Mouse (Mus musculus) left cerebral cortex, postnatal 4 days (tissue): ENCODE results near the gene Epas1. TPM values are rescaled to one million over a fixed set of nuclear protein-coding genes. Genes with fewer than 3 reads are reported as not detected.

Experiments
- DNase-seq: peaks from one replicate; pipeline ENCODE4 v3.0.0-alpha.2; 2022
- intact Hi-C: fragments of 180-260 bp; cut with DNase I; formaldehyde crosslinking; loops from one replicate; pipeline ENCODE4 v1.15.1; 2025
- total RNA-seq, 2 experiments: library from RNA; stranded (reverse); gene quantifications; 2 replicates each; pipeline ENCODE4 v1.2.3; 2021

Epas1 gene
- total RNA-seq, 2 experiments from 2014 or later: 44.1 to 45.6 TPM

GRCm38 (mm10) chr17:86824502-86825162, 71.1 kb downstream of the Epas1 start:
- intact Hi-C loops: no loop called here
- no peak for DNase-seq

- intact Hi-C loops: no loop called here
- DNase-seq: no peak
These were observed 71.8 kb downstream of the Epas1 start for GRCm38 (mm10) chr17:86825163-86825902.

GRCm38 (mm10) chr17:86826376-86826775, 72.9 kb downstream of the Epas1 start:
- intact Hi-C loops: no loop called here
- no peak for DNase-seq

GRCm38 (mm10) chr17:86827391-86828165, 74.1 kb downstream of the Epas1 start:
- intact Hi-C loops: no loop called here
- DNase-seq: no peak

GRCm38 (mm10) chr17:86828500-86828899, 75.0 kb downstream of the Epas1 start:
- no peak for DNase-seq
- intact Hi-C loops: no loop called here

- DNase-seq: no peak
- intact Hi-C loops: no loop called here
These were observed 76.1 kb downstream of the Epas1 start for GRCm38 (mm10) chr17:86829383-86830175.

GRCm38 (mm10) chr17:86830893-86831292, 77.4 kb downstream of the Epas1 start:
- intact Hi-C loops: no loop called here

GRCm38 (mm10) chr17:86832562-86833327, 79.2 kb downstream of the Epas1 start:
- peak; percentile 41 for DNase-seq
- intact Hi-C loops: no loop called here

More at GRCm38 (mm10) chr17:86830893-86831292, 77.4 kb downstream of the Epas1 start:
- no peak for DNase-seq

- intact Hi-C loops: no loop called here
- DNase-seq: no peak
These were observed 80.4 kb downstream of the Epas1 start for GRCm38 (mm10) chr17:86833945-86834344.

- intact Hi-C loops: no loop called here
- no peak for DNase-seq
These were observed 85.8 kb downstream of the Epas1 start for GRCm38 (mm10) chr17:86839308-86839707.

- intact Hi-C loops: no loop called here
- no peak for DNase-seq
These were observed 97.3 kb downstream of the Epas1 start for GRCm38 (mm10) chr17:86850700-86851337.

GRCm38 (mm10) chr17:86851782-86852181, 98.3 kb downstream of the Epas1 start:
- DNase-seq: no peak
- intact Hi-C loops: no loop called here

- intact Hi-C loops: no loop called here
- no peak for DNase-seq
These were observed 99.1 kb downstream of the Epas1 start for GRCm38 (mm10) chr17:86852591-86853031.

- DNase-seq: no peak
- intact Hi-C loops: no loop called here
These were observed 117.1 kb downstream of the Epas1 start for GRCm38 (mm10) chr17:86870586-86870985.

GRCm38 (mm10) chr17:86872643-86873042, 119.1 kb downstream of the Epas1 start:
- DNase-seq: no peak
- intact Hi-C loops: no loop called here

GRCm38 (mm10) chr17:86876940-86877339, 123.4 kb downstream of the Epas1 start:
- no peak for DNase-seq
- intact Hi-C loops: no loop called here

- intact Hi-C loops: no loop called here
- no peak for DNase-seq
These were observed 124.2 kb downstream of the Epas1 start for GRCm38 (mm10) chr17:86877747-86878146.

- no peak for DNase-seq
- intact Hi-C loops: no loop called here
These were observed 126.6 kb downstream of the Epas1 start for GRCm38 (mm10) chr17:86880056-86880455.

- intact Hi-C loops: no loop called here
These were observed 127.1 kb downstream of the Epas1 start for GRCm38 (mm10) chr17:86880461-86881044.

More at GRCm38 (mm10) chr17:86880461-86881044, 127.1 kb downstream of the Epas1 start:
- no peak for DNase-seq
